Mouse (Mus musculus) right cerebral cortex, postnatal 25 days (tissue): ENCODE measurements around the gene Zmiz1.

Source experiments
- DNase-seq: peaks from one replicate; pipeline ENCODE4 v3.0.0; 2022

The Zmiz1 gene

DNA sequence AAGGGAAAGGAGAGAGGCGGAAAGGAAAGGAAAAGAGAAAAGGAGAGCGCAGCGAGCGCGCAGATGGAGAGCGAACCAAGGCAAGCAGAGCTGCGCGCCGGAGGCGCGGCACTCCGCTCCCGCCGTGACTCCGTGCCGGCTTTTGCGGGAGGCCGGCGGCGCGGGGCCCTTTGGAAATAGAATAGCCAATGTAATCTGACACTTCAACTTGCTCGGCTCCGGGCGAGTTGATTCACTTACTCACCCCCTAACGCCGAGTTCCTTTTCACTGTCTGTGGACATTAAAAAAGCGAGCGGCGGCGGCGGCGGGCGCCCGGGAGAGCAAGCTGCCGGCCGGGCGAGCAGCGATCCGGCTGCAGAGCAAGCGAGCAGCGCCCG, at the start of gene Zmiz1:
Gene Zmiz1 (plus strand): TSS at position 170 of the 378 bp plus-strand sequence.
- peak; percentile 88 for DNase-seq

DNA sequence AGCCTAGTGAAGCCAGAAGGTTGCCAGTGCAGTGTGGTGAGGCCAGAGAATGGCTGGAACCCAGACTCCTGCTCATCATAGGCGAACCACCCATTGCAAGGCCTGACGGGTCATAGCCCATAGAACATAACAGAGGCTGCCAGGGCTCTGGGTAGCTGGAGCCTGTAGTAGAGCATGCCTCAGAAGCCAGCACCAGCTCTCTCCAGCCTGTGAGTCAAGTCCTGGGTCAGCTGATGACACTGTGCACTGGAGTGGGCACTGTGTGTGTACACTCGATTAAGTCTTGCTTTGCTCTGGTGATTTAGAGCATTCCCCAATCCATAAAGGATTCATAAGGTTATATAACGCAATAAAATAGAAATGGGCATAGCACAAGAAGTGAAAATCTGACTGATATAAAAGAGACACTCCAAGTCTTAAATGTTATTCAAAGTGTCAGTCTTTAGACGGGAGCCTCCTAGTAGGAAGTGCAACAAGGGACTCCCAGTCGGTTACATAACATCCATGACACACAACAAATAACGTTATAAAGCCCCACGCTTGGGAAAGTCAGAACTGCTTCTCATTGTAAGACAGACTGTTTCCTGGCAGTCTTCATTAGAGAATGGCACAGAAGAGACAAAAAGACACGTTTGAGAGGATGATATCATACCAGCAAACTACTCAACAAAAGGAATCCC, 47.0 kb upstream of the Zmiz1 start:
- DNase-seq, result no peak

- no peak for DNase-seq
Measured at GRCm38 (mm10) chr14:25412811-25413210, 46.2 kb upstream of the Zmiz1 start.

DNA sequence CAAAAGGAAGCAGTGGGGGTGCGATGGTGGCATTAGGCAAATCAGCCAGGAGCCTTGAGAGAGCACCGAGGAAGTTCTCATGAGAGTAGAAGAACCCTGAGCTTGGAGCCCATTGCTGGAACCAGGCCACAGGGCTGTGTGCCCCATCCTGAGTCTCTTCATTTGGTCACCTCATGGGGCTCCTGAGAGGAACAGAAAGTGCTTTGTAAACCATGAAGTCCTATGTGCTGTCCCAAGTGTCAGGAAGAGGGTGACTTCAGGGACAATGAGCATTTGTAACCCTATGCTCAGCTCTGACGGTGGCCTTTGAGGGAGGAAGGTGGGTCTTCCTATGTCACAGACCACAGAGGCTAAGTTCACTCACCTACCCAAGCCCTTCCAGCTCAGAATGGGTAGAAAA, 45.5 kb upstream of the Zmiz1 start:
- no peak for DNase-seq

DNA sequence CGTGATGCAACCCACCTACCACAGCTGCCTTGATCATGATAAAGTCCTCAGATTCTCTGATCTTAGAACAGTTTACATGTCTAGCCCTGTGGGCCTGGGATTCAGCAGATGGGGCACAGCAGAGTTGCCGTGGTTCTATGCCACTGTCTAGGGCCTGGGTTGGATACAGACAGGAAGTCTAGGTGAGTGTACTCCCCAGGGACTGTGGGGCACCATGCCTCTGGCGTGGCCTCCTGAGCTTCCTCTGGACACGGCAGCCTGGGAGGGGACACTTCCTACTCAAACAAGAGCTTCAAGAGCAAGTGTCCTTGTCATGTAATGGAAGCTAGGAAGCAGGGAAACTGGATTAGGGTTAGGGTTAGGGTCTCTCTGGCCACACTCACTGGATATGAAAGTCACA, 44.9 kb upstream of the Zmiz1 start:
- no peak for DNase-seq

DNA sequence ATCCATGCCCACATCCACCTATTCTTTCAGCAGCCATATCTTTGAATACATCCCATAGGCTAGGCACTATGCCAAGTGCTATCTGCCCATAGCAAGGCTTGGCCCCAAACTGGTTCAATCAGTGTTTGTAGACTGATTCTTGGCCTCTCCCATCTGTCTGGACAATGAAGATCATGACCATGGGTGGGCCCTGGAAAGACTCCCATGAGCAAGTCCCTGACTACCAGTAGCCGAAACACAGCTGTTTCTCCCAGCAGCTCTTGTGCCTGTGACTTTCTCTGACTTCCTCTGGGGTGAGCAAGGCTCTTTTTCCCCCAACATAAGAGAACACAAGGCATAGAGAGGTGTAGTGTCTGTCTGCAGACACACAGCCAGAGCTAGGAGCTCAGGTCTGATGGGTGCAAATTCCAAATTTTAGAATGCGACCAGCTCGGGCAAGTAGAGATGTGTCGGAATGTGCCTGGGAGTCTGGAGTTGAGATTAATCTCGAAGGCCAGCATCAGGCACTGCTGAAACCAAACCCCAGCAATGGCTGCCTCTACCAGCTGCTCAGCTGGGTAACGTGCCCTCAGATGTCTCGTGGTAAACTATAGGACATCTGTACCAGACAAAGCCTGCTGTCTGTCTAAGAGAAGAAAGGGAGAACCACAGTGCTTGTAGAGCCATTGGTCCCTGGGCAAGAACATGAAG, 38.8 kb upstream of the Zmiz1 start:
- no peak for DNase-seq

DNA sequence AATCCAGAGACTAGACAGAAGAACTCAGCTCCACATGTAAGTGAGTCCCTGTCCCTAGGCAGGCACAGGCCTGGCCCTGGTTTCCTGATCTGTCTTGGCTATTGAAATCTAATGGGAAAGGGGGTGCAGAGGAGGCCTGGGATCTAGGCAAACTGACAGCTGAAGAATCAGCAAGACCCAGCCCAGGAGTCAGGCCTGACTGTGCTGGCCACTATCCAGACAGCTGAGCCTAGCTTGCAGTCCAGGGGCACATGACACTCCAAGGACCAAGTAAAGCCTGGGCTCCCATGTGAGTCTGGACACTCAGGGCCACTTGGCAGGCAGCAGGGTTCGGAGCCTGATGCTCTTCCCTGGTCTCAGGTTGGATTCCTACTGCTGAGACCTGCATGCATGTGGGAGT, 38.0 kb upstream of the Zmiz1 start:
- DNase-seq, result peak; percentile 8

GRCm38 (mm10) chr14:25421596-25422001, 37.4 kb upstream of the Zmiz1 start:
- DNase-seq, result peak; percentile 74

DNA sequence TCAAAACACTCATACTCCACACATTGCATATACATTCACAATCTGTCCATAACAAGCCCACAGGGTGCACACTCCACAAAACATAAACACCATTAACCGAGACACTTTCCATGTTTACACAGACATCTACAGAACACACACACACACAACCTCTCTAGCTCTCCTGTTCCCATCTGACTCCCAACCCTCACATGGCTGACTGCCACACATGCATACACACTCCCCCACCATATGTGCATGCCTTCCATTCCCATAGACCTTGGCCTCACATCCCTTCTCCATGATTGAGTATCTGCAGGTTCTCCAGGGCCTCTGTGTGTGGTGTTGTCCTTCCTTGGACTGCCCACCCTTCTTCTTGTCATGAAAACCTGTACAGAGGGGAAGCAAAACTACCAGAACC, 36.0 kb upstream of the Zmiz1 start:
- no peak for DNase-seq

- no peak for DNase-seq
Measured at GRCm38 (mm10) chr14:25423721-25424443, 35.1 kb upstream of the Zmiz1 start.

- DNase-seq, result no peak
Measured at GRCm38 (mm10) chr14:25438255-25438654, 20.7 kb upstream of the Zmiz1 start.

DNA sequence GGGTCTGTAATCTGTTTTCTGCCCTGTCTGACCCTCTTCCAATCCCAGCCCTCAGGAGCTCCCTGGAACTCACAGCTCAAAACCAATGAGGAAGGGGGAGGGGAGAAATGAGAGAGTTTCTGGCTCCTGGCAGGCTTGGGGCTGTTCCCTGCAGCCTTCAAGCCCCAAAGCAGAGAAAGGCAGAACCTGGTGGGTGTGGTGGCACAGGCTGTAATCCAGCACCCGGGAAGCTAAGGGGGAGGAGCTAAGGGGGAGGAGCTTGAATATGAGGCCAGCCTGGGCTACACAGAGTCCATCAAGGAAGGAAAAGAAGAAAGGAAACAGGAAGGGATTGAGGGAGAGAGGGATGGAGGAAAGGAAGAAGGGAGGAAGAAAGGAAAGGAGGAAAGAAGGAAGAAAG, 18.9 kb upstream of the Zmiz1 start:
- no peak for DNase-seq

DNA sequence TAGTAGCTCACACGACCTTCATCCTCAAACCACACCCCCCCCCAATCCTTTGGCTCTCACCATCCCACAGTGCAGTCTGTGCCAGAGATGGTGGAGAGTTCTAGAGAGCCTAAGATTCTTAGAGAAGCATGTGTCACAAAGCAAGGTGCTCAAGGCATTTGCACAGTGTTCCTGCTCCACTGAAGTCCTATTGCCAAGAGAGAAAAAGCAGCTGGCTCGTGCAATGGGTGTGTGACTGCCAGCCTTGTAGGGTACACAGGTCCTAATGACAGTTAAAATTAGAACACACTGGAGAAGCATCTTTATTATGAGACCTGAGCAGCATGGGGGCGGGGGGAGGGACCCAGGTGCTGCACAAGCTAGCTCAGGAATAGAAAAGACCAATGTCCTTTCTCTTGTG, 18.2 kb upstream of the Zmiz1 start:
- no peak for DNase-seq

DNA sequence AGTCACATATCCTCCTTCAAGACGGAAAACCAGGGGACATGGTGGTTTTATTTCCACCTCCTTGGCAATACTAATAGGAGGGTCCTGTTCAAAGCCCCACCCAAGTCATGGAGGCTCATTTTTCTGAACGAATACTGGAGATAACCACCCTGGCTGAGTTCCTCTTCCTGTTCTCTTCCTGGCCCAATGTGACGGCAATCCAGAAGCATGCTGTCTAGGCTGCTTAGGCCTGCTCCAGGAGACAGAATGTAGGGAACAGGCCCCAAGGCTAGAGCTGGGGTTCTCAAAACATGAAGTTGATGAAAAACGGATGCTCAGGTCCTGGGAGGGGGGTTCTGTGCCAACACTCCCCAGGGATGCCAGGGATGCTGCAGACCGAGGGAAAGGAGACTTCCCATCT, 17.5 kb upstream of the Zmiz1 start:
- DNase-seq, result no peak

- no peak for DNase-seq
Measured at GRCm38 (mm10) chr14:25442676-25443075, 16.3 kb upstream of the Zmiz1 start.

GRCm38 (mm10) chr14:25447136-25447775, 11.7 kb upstream of the Zmiz1 start:
- DNase-seq, result no peak

GRCm38 (mm10) chr14:25448471-25448870, 10.5 kb upstream of the Zmiz1 start:
- DNase-seq, result no peak

DNA sequence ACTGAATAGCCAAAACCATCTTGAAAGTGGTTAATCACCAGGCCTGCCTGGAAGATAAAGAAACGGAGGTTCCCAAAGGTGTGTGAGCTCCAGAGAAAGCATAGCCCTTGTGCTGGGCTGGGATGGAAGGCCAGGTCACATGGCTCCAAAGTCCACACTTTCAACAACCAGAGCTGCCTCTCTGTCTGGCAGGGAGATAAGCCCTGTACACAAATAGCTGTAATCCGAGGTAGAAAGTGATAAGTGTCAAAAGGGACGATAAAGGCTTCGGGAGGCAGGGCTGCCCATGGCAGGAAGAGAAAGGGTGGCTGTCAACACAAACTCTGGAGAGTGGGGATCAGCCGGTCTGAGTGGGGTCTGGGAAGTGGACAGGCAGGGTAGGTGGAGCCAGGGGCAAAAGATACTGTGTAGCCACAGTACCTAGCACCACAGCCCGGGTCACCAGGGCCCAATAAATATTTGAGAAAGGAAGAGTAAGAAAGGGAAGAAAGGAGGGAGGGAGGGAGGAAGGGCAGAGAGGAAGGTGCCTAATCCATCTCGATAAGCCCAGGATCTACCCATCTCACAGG, 7.8 kb upstream of the Zmiz1 start:
- DNase-seq, result no peak

DNA sequence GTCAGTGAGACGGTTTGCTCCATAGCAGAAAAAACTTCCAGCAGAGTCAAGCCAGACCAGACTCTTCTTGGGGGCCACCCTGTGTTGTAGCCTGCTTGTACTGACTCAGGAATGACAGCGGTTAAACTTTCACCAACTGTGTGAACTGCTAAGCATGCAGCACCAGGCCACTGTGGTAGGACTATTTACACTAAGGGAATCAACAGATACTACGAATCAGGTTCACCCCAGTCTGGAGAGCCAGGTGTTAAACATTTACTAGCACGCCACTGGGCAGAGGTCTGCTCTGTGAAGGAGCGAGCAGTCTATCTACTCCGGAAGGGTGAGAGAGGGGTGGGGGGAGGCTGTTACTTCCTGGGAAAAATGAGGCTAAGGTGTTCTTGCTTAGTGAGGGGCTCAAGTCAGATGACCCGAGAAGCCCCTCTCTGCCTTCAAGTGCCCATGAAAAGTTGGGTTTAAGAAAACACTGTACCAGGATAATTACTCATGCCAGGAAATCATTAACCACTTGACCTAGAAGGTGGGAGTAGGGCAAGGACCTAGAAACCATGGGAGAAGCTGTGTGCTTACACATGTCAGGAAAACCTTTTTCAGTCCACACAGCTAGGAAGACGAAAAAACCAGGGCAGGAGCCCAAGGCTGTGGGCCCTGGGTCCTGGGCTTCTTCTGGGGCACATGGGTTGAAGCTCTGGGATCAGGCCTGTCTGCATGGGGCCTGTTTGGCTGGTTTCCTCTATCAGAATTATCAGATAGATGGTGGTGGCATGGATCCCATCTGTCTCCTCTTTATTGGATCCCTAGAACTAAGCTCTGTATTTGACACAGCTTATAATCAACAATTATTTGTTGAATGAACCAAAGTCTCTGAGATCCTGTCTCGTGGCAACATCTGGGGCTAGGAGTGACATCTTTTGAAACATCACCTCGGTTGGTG, 7.0 kb upstream of the Zmiz1 start:
- DNase-seq, result no peak

DNA sequence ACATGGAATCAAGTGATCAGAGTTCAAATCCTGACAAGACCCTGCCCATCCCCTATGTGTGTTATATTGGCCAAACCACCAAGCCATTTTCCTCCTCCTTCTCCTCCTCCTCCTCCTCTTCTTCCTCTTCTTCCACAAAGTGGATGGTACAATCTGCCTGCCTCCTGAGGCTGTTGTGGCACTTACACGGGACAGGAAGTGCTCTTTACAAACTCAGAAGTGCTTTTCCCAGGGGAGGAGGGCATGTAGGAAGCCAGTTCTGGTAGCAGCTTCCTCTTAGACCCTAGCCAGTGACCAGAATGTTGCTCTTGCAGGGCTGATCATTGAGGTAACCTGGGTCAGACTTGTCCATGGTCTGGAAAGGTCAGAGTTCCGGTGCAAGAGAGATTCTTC, 6.4 kb upstream of the Zmiz1 start:
- DNase-seq, result no peak

DNA sequence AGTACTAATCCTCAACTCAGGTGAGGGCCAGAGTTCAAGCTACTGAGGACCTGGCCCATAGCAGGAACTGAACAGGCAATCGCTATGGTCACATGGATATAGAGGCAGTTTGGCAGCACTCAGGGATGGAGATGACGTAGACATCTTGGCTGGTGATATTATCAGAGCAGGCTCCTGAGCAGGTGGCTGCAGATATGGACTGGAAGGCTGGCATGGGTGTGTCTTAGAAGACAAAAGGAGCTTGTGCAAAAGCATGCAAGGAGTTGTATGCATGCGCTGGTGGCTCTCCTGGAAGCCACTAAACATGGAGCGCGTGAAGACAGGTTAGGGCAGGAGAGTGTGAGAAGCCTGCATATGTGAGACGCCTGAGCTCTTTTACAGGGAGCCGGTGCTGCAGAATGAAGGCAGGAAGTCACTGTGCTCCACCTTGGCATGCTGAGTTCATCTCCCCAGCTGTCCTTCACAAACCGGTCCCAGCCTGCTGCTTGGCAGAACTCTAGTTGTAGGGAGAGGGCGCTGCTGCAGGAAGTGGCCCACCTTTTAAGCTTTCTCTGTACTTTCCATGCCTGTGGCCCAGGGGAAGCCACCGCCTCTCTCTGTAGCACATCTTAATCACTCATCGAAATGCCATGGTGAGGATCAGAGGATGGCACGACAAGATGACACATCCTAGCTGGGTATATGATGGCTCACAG, 4.8 kb upstream of the Zmiz1 start:
- no peak for DNase-seq
